Mouse (Mus musculus): Measurements from ENCODE around the gene Prss53. TPM values are rescaled to one million over a fixed set of nuclear protein-coding genes. Genes with fewer than 3 reads are reported as not detected.

The Prss53 gene
- polyA plus RNA-seq (2015; fragmentation: Nextera tagmentation; extraction: Ambion mirVana) = 0.39 and 0.43 TPM in 2 replicates

- H3K4me3 ChIP-seq (ENCODE audit: low read depth, low read length) = no peak within 1 kb of the TSS
- H3K9ac ChIP-seq (replicated peaks) = no peak within 1 kb of the TSS; the same call in 1 of the 2 replicates
- H3K4me2 ChIP-seq (ENCODE audit: low read depth, low read length) = no peak within 1 kb of the TSS
- H3K9me3 ChIP-seq (ENCODE audit: low read length) = no peaks in the 10 kb centered on the region
- WGBS (ENCODE audit: insufficient replicate concordance) = 46% methylated on average over 4 of the region's 4 CpGs
- H3K4me1 ChIP-seq (ENCODE audit: insufficient read depth) = peaks cover 2% of the 10 kb centered on the region
- DNase-seq = peak; percentile 66
- H3K27me3 ChIP-seq (ENCODE audit: insufficient read depth, low read length) = no peaks in the 10 kb centered on the region
- ATAC-seq = no peak
- no peak for TF ChIP-seq CTCF (IDR thresholded peaks at IDR 0.05; ENCODE audit: low read depth)
- TF ChIP-seq EP300 (IDR thresholded peaks at IDR 0.05; ENCODE audit: low read depth) = no peak
- no peak within 1 kb of the TSS for H3K27ac ChIP-seq (ENCODE audit: low read depth)
- peaks cover 30% of the 10 kb centered on the region for H3K36me3 ChIP-seq (replicated peaks; ENCODE audit: insufficient read depth, low read length)
Measured at GRCm38 (mm10) chr7:127890798-127891197, at the start of gene Prss53. TSS of gene Prss53 (minus strand) at chr7:127890970.

- H3K27me3 ChIP-seq (ENCODE audit: insufficient read depth, low read length) = no peaks in the 10 kb centered on the region
- DNase-seq (no peak), ATAC-seq (no peak)
- H3K4me1 ChIP-seq (ENCODE audit: insufficient read depth) = peaks cover 22% of the 10 kb centered on the region
- no peak for TF ChIP-seq EP300 (IDR thresholded peaks at IDR 0.05; ENCODE audit: low read depth)
- H3K4me3 ChIP-seq (ENCODE audit: low read depth, low read length) = peak overlapping the region; percentile 61
- H3K27ac ChIP-seq (ENCODE audit: low read depth) = no peak overlapping the region
- 56% methylated on average over 18 of the region's 18 CpGs for WGBS (ENCODE audit: insufficient replicate concordance)
- H3K9me3 ChIP-seq (ENCODE audit: low read length) = no peaks in the 10 kb centered on the region
- H3K36me3 ChIP-seq (replicated peaks; ENCODE audit: insufficient read depth, low read length) = no peaks in the 10 kb centered on the region
- peak overlapping the region; percentile 69 for H3K9ac ChIP-seq (replicated peaks)
- H3K4me2 ChIP-seq (ENCODE audit: low read depth, low read length) = peak overlapping the region; percentile 98
Measured at GRCm38 (mm10) chr7:127936216-127936884, 45.6 kb upstream of the Prss53 start.

GRCm38 (mm10) chr7:127935748-127936159, 45.0 kb upstream of the Prss53 start:
- TF ChIP-seq CTCF (IDR thresholded peaks at IDR 0.05; ENCODE audit: low read depth) (no peak), EP300 (IDR thresholded peaks at IDR 0.05; ENCODE audit: low read depth) (no peak)
- peak; percentile 35 for ATAC-seq

GRCm38 (mm10) chr7:127935028-127935722, 44.4 kb upstream of the Prss53 start:
- peak; percentile 95 for DNase-seq
- TF ChIP-seq CTCF (IDR thresholded peaks at IDR 0.05; ENCODE audit: low read depth) (peak; percentile 100), EP300 (IDR thresholded peaks at IDR 0.05; ENCODE audit: low read depth) (no peak)
- 6% methylated on average over 31 of the region's 32 CpGs for WGBS (ENCODE audit: insufficient replicate concordance)
- Histone ChIP-seq H3K4me3 (ENCODE audit: low read depth, low read length) (peak overlapping the region; percentile 61), H3K4me2 (ENCODE audit: low read depth, low read length) (peak overlapping the region; percentile 98), H3K36me3 (replicated peaks; ENCODE audit: insufficient read depth, low read length) (no peaks in the 10 kb centered on the region), H3K4me1 (ENCODE audit: insufficient read depth) (peaks cover 25% of the 10 kb centered on the region), H3K9me3 (ENCODE audit: low read length) (no peaks in the 10 kb centered on the region), H3K27ac (ENCODE audit: low read depth) (peak overlapping the region; percentile 37; the same call in 1 of the 2 replicates), H3K27me3 (ENCODE audit: insufficient read depth, low read length) (no peaks in the 10 kb centered on the region), H3K9ac (replicated peaks) (peak overlapping the region; percentile 69)
- peak; percentile 89 for ATAC-seq

More at GRCm38 (mm10) chr7:127935748-127936159, 45.0 kb upstream of the Prss53 start:
- H3K36me3 ChIP-seq (replicated peaks; ENCODE audit: insufficient read depth, low read length) = no peaks in the 10 kb centered on the region
- H3K4me3 ChIP-seq (ENCODE audit: low read depth, low read length) = peak overlapping the region; percentile 61
- no peak for DNase-seq
- H3K9me3 ChIP-seq (ENCODE audit: low read length) = no peaks in the 10 kb centered on the region
- peak overlapping the region; percentile 98 for H3K4me2 ChIP-seq (ENCODE audit: low read depth, low read length)
- H3K27ac ChIP-seq (ENCODE audit: low read depth) = no peak overlapping the region
- H3K27me3 ChIP-seq (ENCODE audit: insufficient read depth, low read length) = no peaks in the 10 kb centered on the region
- under 1% methylated on average over 38 of the region's 38 CpGs for WGBS (ENCODE audit: insufficient replicate concordance)
- peaks cover 25% of the 10 kb centered on the region for H3K4me1 ChIP-seq (ENCODE audit: insufficient read depth)
- H3K9ac ChIP-seq (replicated peaks) = peak overlapping the region; percentile 69

GRCm38 (mm10) chr7:127934075-127934474, 43.3 kb upstream of the Prss53 start:
- TF ChIP-seq CTCF (IDR thresholded peaks at IDR 0.05; ENCODE audit: low read depth) (no peak), EP300 (IDR thresholded peaks at IDR 0.05; ENCODE audit: low read depth) (no peak)
- Histone ChIP-seq H3K4me1 (ENCODE audit: insufficient read depth) (peaks cover 25% of the 10 kb centered on the region), H3K9ac (replicated peaks) (no peak overlapping the region), H3K4me3 (ENCODE audit: low read depth, low read length) (no peak overlapping the region), H3K27ac (ENCODE audit: low read depth) (no peak overlapping the region), H3K9me3 (ENCODE audit: low read length) (no peaks in the 10 kb centered on the region), H3K4me2 (ENCODE audit: low read depth, low read length) (no peak overlapping the region), H3K27me3 (ENCODE audit: insufficient read depth, low read length) (no peaks in the 10 kb centered on the region), H3K36me3 (replicated peaks; ENCODE audit: insufficient read depth, low read length) (no peaks in the 10 kb centered on the region)
- DNase-seq = no peak
- WGBS (ENCODE audit: insufficient replicate concordance) = 74% methylated on average over 5 of the region's 5 CpGs
- no peak for ATAC-seq

GRCm38 (mm10) chr7:127932273-127933031, 41.7 kb upstream of the Prss53 start:
- TF ChIP-seq EP300 (IDR thresholded peaks at IDR 0.05; ENCODE audit: low read depth) = no peak
- peak; percentile 18; the same call in 1 of the 2 replicates for TF ChIP-seq CTCF (IDR thresholded peaks at IDR 0.05; ENCODE audit: low read depth)
- Histone ChIP-seq H3K4me3 (ENCODE audit: low read depth, low read length) (no peak overlapping the region), H3K9ac (replicated peaks) (no peak overlapping the region; the same call in 1 of the 2 replicates), H3K27ac (ENCODE audit: low read depth) (peak overlapping the region; percentile 86), H3K4me1 (ENCODE audit: insufficient read depth) (peaks cover 34% of the 10 kb centered on the region), H3K9me3 (ENCODE audit: low read length) (no peaks in the 10 kb centered on the region), H3K36me3 (replicated peaks; ENCODE audit: insufficient read depth, low read length) (no peaks in the 10 kb centered on the region), H3K4me2 (ENCODE audit: low read depth, low read length) (peak overlapping the region; percentile 57; the same call in 1 of the 2 replicates), H3K27me3 (ENCODE audit: insufficient read depth, low read length) (no peaks in the 10 kb centered on the region)
- 47% methylated on average over 13 of the region's 13 CpGs for WGBS (ENCODE audit: insufficient replicate concordance)
- DNase-seq = no peak
- ATAC-seq = no peak

All from liver, postnatal 0 days (tissue).